Mouse (Mus musculus): ENCODE results near the gene Cth.

DNA sequence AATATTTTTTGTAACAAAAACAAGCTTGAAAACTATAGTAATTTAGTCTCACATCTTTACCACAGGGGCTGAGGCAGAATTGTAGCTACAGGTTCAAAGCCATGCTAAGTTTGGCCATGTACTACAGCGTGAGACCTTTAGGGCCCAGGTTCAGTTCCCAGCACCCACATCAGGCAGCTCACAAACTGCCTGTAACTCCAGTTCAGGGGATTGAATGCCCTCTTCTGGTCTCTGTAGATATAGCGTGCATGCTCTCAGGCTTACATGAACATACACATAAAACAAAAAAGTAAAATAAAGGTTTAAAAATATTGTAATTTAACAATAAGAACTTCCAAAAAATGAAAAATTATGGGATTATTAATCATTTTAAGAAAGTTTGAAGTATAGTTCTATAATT lies 48.4 kb upstream of the Cth start:
- TF ChIP-seq POLR2A (IDR thresholded peaks at IDR 0.05; ENCODE audit: low read depth, low read length) (no peak), CTCF (conservative IDR thresholded peaks at IDR 0.05; ENCODE audit: insufficient read depth, insufficient read length, low read depth, low read length) (no peak)
